Mouse (Mus musculus): ENCODE measurements at regions not wholly inside any gene's neighbourhood (a gene's known extent, or its start where the extent isn't known, plus 50 kb on each side); places are given as distances from the start of the nearest gene placed in this dataset.
A peak's percentile ranks its signal among the peaks of the same experiment; 100 is the strongest.

DNA sequence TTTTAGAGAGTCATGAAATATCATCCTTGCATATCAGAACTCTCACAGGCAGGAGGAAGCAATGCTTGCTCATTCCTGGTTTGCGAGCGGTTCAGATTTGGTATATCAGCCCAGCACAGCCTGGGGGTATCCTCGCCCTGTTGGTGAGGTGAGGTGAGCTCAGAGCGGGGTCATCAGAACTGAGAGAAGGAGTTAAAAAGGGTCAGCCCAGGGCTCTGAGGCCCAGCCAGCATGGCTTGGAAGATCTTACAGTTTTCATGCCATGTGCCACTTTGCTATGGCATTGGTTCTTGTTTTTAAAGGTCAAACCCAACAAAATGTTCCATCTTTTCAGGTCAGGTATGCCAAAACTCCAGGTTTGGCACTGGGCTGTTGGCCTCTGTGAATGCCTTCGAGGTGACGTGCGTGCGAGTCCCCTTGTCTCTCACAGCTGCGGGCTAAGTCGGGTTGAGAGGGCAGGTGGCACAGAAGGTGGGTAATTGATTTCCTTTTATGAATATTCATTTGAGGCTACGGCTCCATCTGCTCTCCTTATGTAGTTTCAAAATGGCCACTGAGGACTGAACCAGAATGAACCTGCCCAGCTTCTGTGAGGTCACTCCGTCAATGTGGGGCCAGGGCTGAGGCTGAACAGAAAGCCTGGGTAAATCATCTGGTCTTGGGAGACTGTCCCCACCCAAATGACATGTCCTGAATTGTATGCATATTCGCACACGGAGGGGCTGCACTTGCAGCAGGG is 86.3 kb downstream of the Hhipl2 start:
- DNase-seq (ENCODE audit: low read depth, low spot score), result no peak

- DNase-seq (ENCODE audit: low read depth, low spot score), result no peak
Measured at GRCm38 (mm10) chr1:183507893-183508292, 89.9 kb downstream of the Hhipl2 start.

DNA sequence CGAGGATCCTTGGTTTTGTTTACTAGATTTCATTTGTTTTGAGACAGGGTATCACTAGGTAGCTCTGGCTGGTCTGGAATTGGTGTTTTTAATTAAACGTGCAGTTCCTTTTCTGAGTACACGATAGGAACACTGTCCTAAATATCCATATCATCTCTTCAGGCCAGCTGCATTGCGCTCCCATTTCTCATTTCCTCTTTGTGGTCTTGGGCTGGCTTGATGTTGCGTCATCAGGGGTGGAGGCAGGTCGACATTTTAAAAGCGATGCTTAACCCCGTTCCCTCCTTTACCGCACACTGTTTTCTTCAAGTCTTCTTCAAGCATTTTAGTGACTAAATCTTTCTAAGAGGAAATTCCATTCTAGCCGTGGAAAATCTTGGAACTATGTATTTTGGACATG is 92.7 kb downstream of the Hhipl2 start:
- no peak for DNase-seq (ENCODE audit: low read depth, low spot score)

DNA sequence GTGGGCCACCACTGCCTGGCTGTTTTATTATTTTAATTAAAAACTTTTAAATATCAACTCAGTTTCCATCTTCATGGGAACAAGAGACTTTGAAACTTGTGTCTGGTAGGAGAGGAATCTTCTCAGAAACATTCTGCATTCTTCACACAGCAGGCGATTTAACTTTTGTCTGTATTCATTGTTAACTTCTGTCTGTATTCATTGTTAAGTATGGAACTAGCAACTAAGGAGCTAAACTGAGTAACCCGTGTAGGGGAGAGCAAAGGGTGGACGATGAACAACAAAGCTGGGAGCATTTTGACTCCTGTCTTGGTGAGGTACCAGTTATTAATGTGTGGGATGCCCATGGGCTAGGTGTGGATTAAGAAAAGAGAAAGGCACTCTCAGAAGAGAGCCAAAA is 95.9 kb downstream of the Hhipl2 start:
- no peak for DNase-seq (ENCODE audit: low read depth, low spot score)

DNA sequence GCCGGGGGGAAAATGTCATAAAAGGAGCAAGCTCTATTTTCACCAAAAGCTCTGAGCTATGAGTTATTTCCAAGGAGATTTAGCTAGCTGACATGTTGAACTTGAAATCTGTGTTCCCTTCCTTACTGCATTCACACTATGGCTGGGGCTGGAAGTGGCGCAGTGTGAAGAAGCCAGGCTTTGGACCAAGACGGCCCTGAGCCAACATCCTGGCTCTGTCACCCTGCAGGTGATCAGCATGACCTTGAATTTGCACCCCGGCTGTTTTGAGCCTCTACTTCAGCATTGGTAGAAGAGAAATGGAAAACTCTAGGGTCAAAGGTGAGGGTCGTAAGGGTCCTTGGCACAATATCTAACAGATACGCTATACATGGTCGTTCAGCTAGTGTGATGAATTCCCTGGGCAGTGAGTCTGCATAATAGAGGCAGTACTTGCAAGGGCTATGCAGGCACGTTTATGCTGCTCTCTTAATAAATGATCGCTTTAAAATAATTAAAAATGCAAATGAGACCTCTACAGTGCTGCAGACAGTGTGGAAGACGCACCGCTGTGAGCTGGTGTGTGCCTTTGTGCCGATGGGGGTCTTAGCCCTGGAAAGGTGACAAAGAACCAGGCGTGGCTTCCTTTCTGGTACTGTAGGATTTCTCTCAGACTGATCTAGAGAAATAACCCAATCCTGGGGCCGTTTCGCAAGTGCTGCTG is 96.4 kb downstream of the Hhipl2 start:
- no peak for DNase-seq (ENCODE audit: low read depth, low spot score)

- DNase-seq (ENCODE audit: low read depth, low spot score), result no peak
Measured at GRCm38 (mm10) chr1:183514984-183515287, 96.9 kb downstream of the Hhipl2 start.

- no peak for DNase-seq (ENCODE audit: low read depth, low spot score)
Measured at GRCm38 (mm10) chr1:183516167-183516566, 98.2 kb downstream of the Hhipl2 start.

DNA sequence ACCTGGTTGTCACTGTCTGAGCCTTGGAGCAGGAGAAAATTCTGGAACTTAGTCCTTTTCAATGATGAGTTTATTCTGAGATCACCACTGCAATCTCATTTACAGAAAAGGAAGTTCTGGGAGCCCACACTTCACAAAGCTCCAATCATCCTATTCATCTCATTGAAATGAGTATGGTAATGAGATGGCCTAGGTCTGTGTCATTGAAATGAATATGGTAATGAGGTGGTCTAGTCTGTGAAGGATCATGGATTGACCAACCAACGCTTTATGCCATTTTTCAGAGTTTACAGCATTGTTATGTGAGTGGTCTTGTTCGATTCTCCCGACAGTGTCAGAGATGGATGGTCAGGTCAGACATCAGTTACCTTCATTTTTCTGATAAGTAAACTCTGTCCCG is 99.2 kb downstream of the Hhipl2 start:
- DNase-seq (ENCODE audit: low read depth, low spot score), result no peak

DNA sequence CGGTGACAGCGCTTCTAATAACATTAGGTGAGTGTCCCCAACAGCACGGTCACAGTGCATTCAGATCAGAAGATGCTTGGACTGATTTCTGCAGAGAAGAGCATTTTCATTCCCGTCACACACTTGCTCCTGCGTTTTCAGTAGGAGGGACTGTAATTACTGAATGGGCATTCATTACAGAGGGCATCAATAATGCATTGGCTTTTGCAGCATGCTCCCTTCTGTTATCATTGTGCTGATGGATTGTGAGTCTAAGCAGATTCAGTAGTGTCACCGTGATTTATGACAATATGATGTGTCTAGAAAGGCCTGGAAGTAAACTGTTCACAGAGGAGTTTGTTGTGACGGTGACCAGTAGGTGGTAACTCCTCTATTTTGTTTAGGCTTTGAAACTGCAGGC is 103.6 kb downstream of the Hhipl2 start:
- no peak for DNase-seq (ENCODE audit: low read depth, low spot score)

DNA sequence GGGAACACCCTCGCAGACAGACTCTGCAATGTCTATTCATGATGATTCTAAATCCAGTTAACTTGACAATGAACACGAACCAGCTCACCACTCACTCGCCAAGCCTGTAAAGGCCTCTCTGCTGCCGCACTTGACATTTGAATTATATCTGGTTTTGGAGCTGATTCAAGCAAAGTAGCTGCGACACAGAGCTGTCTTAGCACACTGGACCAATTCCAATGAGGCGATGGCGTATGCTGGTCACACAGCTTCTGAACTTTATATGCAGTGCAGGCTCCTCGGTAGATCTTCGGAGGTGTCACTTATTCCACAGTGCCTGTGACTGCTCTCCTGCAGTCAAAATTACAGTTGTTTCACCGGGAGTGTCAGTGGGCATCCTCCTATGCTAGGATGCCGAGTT is 115.4 kb downstream of the Hhipl2 start:
- DNase-seq (ENCODE audit: low read depth, low spot score), result no peak

DNA sequence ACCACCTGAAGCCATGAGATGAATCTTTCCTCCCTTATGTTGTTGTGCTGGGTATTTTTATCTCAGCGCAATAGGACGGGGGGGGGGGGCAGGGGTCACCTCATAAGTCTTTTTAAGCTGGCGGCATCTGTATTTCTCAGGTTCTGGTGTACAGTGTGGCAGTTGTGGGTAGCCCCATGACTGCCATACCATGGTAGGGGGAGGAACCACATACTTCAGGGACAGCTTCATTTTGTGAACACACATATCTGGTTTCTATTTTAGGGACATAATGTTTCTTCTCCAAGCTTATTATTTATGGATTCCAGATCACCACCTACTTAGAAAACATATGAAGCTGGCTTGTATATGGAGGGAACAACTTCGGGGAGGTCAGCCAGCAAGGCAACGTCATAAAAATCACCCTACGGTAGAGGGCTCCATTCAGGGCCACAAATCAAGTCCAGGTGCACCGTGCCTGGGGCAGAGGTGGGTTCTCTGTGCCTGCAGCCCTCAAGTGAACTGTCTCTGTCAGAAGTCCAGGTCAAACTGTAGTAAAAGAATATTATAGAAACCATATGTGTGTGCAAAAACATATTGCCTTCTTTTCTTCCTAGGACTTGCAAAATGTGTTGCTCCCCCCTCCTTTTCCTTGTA is 130.9 kb downstream of the Hhipl2 start:
- peak; percentile 79 for DNase-seq (ENCODE audit: low read depth, low spot score)

DNA sequence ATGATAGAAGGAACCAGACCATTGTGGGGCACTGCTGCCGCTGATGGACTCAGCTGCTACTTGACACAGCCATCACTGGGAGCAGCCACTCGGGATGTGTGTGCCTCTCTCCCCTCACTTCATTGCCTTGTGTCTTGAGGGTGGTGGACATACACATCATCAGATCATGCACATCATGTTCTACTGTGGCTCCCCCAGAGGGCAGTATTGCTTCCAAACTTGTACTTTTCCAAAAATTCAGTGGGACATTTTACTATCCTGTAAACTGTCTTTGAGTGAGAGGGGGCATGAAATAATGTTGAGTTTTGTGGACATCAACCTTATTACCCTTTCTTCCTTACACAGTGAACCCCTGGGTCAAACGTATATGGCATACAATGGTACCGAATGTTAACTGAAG is 134.6 kb downstream of the Hhipl2 start:
- DNase-seq (ENCODE audit: low read depth, low spot score), result no peak

DNA sequence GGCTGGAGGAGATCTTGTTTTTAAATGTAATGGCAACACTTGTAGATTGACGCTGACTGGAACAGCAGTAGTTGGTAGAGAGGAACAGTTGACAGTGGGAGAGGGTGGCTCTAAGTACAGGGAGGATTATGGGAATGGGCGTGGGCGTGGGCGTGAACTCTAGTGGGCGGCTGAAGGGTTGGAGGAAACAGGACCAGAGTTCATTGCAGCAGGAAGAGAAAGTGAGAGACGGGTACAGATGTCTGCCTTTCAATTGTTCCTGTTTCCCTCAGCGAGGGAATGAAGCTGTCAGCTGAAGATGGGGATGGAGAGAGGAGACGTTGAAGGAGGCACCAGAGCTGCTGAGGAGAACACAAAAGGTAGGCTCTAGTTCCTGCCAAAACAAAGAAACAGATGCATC is 135.2 kb downstream of the Hhipl2 start:
- DNase-seq (ENCODE audit: low read depth, low spot score), result no peak

- no peak for DNase-seq (ENCODE audit: low read depth, low spot score)
Measured at GRCm38 (mm10) chr1:183562853-183563252, 144.8 kb downstream of the Hhipl2 start.

DNA sequence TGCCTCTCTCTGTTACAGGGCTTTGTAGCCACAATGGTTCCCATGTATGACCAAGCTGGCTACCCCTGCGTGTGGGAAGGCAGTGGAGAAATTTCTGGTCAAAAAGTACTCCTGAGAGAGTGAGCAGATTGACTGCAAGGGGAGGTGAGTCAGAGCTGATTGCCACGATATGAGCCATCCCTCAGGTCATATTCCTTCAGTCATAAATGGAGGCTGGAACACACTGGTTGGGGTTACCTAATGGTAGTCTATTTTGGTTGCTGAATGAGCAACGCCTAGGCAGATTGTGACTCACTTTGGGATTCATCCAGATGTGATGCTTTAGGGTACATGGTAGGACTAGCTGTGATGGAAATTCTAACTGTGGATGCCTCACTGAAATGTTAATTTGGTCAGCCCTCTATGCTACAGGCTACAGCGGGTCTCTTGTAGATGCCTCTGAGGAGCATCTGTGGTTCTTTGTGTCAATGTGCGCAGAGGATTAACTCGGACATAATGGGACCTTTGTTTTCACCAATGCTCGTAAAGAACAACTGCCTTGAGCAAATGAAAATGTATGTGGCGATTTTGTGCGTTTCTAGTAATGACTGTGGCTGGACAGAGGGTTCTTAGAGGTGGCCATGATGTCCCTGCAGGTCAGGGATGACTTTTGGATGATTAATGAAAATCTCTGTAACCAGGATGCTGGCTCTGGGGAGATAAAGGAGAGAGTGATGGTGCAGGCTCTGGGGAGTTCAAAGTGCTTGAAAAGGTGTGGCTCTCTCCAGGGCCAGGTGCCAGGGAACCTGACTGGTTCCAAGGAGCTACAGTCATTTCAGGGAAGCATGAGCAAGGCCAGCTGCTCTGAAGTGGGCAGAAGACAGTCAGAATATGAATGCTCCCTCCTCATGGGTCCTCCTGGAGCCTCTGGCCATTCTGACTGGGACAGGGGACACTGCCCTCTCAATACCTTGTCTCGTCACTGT is 155.9 kb downstream of the Hhipl2 start:
- DNase-seq (ENCODE audit: low read depth, low spot score), result no peak

DNA sequence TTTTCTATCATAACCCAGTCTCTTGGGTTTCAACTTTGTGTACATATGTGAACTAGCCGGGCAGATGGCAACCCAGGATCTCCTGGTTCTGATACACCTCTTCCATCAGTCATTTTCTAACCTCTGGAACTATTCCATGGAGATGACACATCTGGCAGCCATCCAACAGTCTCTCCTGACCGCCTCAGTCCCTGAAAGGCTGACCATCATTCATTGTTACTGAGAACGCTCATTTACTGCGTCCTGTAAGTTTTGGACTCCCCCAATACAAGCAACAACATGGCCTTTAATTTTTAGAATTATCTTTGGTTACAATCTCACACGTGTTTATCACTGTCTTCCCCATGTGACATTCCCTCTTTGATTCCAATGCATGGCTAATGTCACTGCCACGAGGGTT is 166.8 kb downstream of the Hhipl2 start:
- DNase-seq (ENCODE audit: low read depth, low spot score), result no peak

DNA sequence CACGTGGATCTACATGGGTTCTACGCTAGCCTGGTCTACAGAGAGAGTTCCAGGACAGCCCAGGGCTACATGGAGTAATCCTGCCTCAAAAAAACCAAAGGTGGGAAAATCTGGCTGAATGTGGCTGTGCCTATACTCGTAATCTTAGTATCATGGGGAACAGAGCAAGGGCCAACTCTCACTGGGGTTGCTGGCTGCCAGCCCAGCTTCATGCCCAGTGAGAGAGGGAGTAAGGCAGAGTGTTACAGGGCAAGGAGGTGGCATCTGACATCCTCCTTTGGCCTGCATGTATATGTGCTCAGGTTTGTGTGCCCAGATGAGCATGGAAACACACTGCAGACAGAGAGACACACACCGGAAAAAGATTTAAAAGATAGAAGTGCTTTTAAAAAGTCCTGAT is 168.4 kb downstream of the Hhipl2 start:
- no peak for DNase-seq (ENCODE audit: low read depth, low spot score)

GRCm38 (mm10) chr1:183595306-183595705 is 177.3 kb downstream of the Hhipl2 start:
- no peak for DNase-seq (ENCODE audit: low read depth, low spot score)

DNA sequence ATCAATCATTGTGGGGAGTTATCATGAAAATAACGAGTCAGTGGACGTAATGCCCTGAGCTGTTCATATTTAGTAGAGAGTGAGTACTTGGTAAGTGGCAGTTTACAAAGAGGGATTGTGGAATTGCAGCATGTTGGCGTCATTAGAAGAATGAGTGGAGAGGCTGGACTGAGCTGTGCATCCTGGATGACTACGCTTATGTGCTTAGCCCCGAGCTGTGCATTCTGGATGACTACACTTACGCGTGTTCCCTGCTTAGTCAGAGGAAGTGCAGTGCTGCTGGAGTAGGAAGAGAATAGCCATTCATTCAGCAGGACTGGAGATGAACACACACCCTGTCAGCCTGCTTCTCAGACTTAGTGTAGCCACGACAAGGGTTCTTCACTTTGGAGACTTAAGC is 182.5 kb downstream of the Hhipl2 start:
- DNase-seq (ENCODE audit: low read depth, low spot score), result no peak

- DNase-seq (ENCODE audit: low read depth, low spot score), result peak; percentile 26
Measured at GRCm38 (mm10) chr1:183611966-183612694, 194.1 kb downstream of the Hhipl2 start.

DNA sequence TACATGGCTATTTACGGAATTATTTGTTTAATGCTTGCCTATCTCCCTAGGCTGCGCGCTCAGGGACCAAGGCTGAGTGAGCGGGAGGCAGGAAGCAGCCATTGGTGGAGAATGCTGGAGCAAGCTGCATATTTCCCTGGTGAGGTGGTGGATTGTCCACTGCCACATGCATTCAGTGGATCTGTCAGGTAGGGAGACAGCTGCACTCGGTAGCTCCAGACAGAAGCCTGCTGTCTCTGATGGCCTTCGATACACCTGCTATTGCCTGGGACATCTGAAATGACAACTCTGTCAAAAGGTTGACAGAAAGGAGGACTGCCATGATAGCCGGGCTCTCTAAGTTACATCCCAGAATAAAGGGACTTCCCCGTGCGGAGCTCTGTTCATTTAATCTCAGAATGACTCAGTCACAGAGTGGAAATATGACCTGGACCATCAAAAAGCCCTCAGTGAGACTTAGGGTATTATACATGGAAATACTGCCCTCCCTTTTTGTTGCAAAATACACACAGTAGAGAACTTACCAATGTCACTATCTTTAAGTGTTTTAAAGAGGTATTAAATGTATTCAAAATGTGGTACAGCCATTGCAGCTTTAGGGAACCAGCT is 201.5 kb downstream of the Hhipl2 start:
- DNase-seq (ENCODE audit: low read depth, low spot score), result no peak

Data from forelimb bud, embryonic 11.5 days (tissue).